Mouse (Mus musculus) heart, embryonic 12.5 days (tissue): Measurements from ENCODE around the gene Tle3. TPM values are rescaled to one million over a fixed set of nuclear protein-coding genes. Genes with fewer than 3 reads are reported as not detected.

Experiments used
- ATAC-seq: fragments of 200-750 bp; cut with Nextera tagmentation; 2 replicates; pipeline ENCODE4 v1.8.0; 2017; ENCODE audit warnings: moderate TSS enrichment, moderate library complexity; ENCODE audit not compliant: insufficient number of reproducible peaks, low FRiP score
- H3K27ac ChIP-seq: fragments of 300-500 bp; sonication (generic); 2 replicates; pipeline ENCODE4 v1.5.1; 2016; ENCODE audit warnings: mild to moderate bottlenecking, moderate library complexity; ENCODE audit not compliant: poor library complexity, severe bottlenecking
- H3K27me3 ChIP-seq: fragments of 300-500 bp; sonication (generic); replicated peaks from 2 replicates; pipeline ENCODE4 v1.6.1; 2016; ENCODE audit warnings: mild to moderate bottlenecking, moderate library complexity
- H3K36me3 ChIP-seq: fragments of 300-500 bp; sonication (generic); 2 replicates; pipeline ENCODE4 v1.6.1; 2016; ENCODE audit warnings: mild to moderate bottlenecking, moderate library complexity
- H3K4me1 ChIP-seq: fragments of 300-500 bp; sonication (generic); replicated peaks from 2 replicates; pipeline ENCODE4 v1.6.1; 2016; ENCODE audit warnings: mild to moderate bottlenecking
- H3K4me2 ChIP-seq: fragments of 300-500 bp; sonication (generic); 2 replicates; pipeline ENCODE4 v1.6.1; 2016; ENCODE audit warnings: mild to moderate bottlenecking, moderate library complexity
- H3K4me3 ChIP-seq: fragments of 300-500 bp; sonication (generic); 2 replicates; pipeline ENCODE4 v1.5.1; 2016; ENCODE audit warnings: mild to moderate bottlenecking
- H3K9ac ChIP-seq: fragments of 300-500 bp; sonication (generic); 2 replicates; pipeline ENCODE4 v1.6.1; 2016; ENCODE audit warnings: mild to moderate bottlenecking, moderate library complexity
- H3K9me3 ChIP-seq: fragments of 300-500 bp; sonication (generic); replicated peaks from 2 replicates; pipeline ENCODE4 v1.6.1; 2016; ENCODE audit warnings: mild to moderate bottlenecking, moderate library complexity
- WGBS: fragments of 180-500 bp; shearing (Covaris S2); methylation state at CpG from one replicate; pipeline ENCODE4 v1.1.7; 2016; 5-methylcytosine and 5-hydroxymethylcytosine counted together
- polyA plus RNA-seq: library from polyadenylated mRNA; unstranded; fragments of >200 nt; fragmentation: Nextera tagmentation; extraction: Ambion mirVana; gene quantifications from 2 replicates; pipeline ENCODE4 v1.2.1, GENCODE M21; 2016

The Tle3 gene
- 12.7 and 12.8 TPM in 2 replicates for polyA plus RNA-seq

DNA sequence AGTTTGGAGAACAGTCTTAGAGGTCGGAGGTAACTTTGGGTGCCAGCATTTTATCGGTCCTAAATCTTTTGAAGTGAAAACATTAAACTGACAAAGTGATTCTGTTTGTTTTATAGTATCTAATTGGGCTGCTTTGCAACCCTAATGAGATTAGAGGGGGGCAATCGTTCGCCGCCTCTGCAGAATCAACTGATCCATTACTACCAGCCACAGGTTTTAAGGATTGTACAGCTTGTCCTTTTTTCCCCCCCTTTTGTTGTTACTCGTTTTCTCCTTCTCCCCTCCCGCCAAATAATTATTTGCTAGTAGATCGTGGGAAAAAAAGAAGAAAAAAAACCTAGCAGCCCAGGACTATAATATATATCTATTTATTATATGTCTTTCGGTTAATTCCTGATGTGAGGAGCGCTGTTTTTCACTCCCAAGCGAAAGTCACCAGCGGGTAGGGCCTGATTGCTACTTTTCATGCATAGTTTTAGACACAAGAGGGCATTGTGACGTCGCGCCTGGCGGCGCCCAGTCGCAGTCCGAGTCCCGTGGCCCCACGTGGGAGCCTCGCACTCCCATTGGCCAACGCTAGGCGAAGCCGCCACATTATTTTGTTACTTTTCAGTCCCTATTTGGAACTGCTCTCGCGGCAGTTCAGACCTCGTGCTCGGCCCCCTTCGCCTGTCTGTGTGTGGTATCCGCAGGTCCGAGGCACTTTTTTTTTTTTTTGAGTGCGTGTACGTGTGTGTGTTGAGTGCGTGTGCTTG is at the start of gene Tle3:
TSS of gene Tle3 (plus strand) at position 612 of the 755 bp plus-strand sequence.
- peak within 1 kb of the TSS; percentile 97 for H3K4me2 ChIP-seq
- peaks cover 66% of the 10 kb centered on the region for H3K4me1 ChIP-seq
- peak within 1 kb of the TSS; percentile 76 for H3K27ac ChIP-seq
- peak within 1 kb of the TSS; percentile 71 for H3K4me3 ChIP-seq
- peak within 1 kb of the TSS; percentile 86 for H3K9ac ChIP-seq
- H3K27me3 ChIP-seq = peaks cover 27% of the 10 kb centered on the region
- ATAC-seq = peak; percentile 74
- H3K9me3 ChIP-seq = no peaks in the 10 kb centered on the region
- 0 out of 2 replicates have a peak, but pooled peaks cover 3% of the 10 kb centered on the region for H3K36me3 ChIP-seq
- under 1% methylated on average over 35 of the region's 35 CpGs for WGBS

DNA sequence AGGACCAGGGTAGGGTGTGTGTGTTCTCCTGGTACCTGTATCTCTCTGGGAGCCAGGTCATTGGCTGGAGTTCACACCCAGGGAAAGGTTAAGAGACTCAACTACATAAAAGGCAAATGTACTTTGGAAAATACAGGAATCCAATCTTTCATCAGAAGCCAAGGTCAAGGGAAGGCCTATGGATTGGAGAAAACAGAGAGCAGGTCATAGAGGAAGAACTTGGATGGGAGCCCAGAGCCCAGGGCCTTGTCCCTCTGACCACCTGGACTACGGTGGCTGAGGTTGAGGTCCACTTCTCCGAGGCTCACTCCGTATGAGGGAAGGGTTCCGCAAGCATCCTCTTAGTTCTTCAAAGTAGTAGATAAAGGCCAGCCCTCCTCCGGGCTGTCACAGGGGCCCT is 48.9 kb upstream of the Tle3 start:
- Histone ChIP-seq H3K27me3 (peaks cover 99% of the 10 kb centered on the region), H3K4me2 (no peak overlapping the region), H3K36me3 (no peaks in the 10 kb centered on the region), H3K4me1 (peaks cover 52% of the 10 kb centered on the region), H3K4me3 (no peak overlapping the region), H3K9me3 (peaks cover 4% of the 10 kb centered on the region), H3K27ac (no peak overlapping the region), H3K9ac (no peak overlapping the region)
- WGBS = 49% methylated on average over 5 of the region's 5 CpGs
- no peak for ATAC-seq

DNA sequence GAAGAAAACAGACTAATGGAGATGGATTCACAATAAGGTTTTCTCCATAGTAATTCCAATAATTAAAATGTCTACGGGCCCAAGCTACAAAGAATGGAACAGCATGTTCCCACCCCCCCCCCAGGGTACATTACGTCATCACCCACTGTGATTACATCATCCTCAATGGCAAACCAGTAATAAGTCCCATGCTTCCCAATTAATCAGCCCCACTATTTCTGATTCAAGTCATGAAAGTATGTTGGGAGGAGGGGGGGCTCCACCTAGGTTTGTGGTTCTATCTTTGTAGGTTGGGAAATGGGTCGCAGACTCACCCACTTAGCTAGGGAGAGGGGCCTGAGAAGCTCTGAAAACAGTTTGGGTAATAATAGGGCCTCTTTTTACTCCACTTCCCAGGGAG is 48.3 kb upstream of the Tle3 start:
- Histone ChIP-seq H3K27me3 (peaks cover 99% of the 10 kb centered on the region), H3K9me3 (peaks cover 2% of the 10 kb centered on the region), H3K9ac (no peak overlapping the region), H3K4me3 (no peak overlapping the region), H3K4me2 (no peak overlapping the region), H3K36me3 (no peaks in the 10 kb centered on the region), H3K4me1 (peaks cover 52% of the 10 kb centered on the region), H3K27ac (no peak overlapping the region)
- no peak for ATAC-seq
- 63% methylated on average over 3 of the region's 3 CpGs for WGBS

DNA sequence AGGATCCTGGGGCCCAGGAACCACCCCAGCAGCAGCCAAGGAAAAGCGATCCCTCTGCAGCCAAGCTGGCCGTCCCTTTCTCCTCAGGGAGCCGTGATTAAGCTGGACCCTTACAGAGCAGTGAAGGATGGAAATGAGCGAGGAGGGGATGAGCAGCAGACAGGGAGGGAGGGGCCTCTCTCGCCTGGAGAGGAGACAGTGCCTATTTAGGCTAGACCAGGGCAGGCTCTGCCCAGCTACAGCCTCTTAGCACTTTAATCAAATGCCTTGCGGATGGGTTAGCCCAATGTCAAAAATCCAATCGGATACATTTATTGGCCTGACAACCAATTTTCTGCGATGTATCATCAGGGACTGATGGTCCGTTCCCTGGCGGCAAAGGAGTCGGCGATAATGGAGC is 47.8 kb upstream of the Tle3 start:
- no peak overlapping the region for H3K4me3 ChIP-seq
- peaks cover 52% of the 10 kb centered on the region for H3K4me1 ChIP-seq
- no peak overlapping the region for H3K9ac ChIP-seq
- no peak overlapping the region for H3K27ac ChIP-seq
- no peaks in the 10 kb centered on the region for H3K9me3 ChIP-seq
- ATAC-seq = no peak
- peaks cover 99% of the 10 kb centered on the region for H3K27me3 ChIP-seq
- no peak overlapping the region for H3K4me2 ChIP-seq
- 13% methylated on average over 11 of the region's 12 CpGs for WGBS
- no peaks in the 10 kb centered on the region for H3K36me3 ChIP-seq

DNA sequence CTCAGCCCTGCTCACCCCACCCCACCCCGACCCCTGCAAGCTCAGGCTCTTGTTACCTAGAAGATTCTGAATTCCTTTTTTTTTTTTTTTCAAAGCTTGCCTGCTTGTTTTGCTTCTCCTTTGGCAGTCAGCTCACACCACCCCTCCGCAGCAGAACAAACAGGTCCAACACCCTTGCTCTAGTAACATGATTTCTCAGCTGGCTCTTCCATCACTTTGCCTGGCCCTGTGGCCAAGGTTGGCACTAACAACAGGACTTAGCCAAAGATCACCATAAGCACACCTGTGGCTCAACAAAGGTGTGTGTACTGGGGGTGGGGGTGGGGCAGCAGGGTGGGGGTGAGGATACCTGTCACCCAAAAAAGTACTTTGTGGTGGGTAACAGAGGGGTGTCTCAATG is 47.2 kb upstream of the Tle3 start:
- no peak overlapping the region for H3K4me3 ChIP-seq
- no peak overlapping the region for H3K27ac ChIP-seq
- H3K4me1 ChIP-seq = peaks cover 52% of the 10 kb centered on the region
- H3K9ac ChIP-seq = no peak overlapping the region
- H3K36me3 ChIP-seq = no peaks in the 10 kb centered on the region
- 20% methylated on average over 2 of the region's 2 CpGs for WGBS
- H3K27me3 ChIP-seq = peaks cover 99% of the 10 kb centered on the region
- no peak overlapping the region for H3K4me2 ChIP-seq
- H3K9me3 ChIP-seq = no peaks in the 10 kb centered on the region
- no peak for ATAC-seq

DNA sequence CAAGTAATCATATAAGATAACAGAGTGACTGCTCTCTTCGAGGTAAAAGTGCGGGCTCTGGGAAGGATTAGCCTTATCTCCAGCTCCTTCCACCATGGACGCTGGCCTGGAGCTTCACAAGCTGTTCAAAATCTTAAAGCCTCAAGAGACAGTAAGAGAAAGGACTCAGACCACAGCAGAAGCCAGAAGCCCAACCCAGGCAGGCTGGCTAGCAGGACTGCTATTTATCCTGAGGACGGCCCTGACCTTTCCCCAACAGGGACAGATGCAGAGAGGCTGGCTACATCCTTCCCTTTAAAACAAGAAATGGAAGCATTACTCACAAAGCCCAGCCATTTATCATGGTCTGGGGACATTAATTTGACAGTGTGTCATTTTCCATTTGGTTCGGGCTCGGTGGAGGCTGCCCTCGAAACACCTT is 46.2 kb upstream of the Tle3 start:
- Histone ChIP-seq H3K27me3 (peaks cover 99% of the 10 kb centered on the region), H3K4me3 (no peak overlapping the region), H3K9me3 (no peaks in the 10 kb centered on the region), H3K4me1 (peaks cover 52% of the 10 kb centered on the region), H3K9ac (no peak overlapping the region), H3K36me3 (no peaks in the 10 kb centered on the region), H3K4me2 (no peak overlapping the region), H3K27ac (no peak overlapping the region)
- 7% methylated on average over 7 of the region's 7 CpGs for WGBS
- no peak for ATAC-seq

DNA sequence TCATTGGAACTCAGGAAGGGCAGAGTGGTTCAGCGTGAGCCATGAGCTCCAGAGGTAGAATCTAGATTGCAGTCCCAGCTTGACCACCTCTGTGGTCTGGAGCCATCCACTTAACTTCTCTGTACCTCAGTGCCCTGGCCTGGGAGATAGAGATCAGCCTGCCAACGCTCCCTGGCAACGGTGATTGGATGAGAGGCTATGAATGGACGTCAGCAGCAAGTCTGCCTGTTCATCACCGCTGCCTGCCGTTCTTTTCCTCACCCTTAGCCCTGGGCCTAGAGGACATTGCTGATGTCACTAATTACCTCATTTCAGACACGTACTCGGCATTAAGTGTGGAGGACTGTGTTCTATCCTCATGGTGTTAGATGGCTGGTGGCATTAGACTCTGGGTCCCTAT is 45.2 kb upstream of the Tle3 start:
- Histone ChIP-seq H3K27ac (no peak overlapping the region), H3K9me3 (no peaks in the 10 kb centered on the region), H3K9ac (no peak overlapping the region), H3K4me3 (no peak overlapping the region), H3K27me3 (peaks cover 99% of the 10 kb centered on the region), H3K4me1 (peaks cover 46% of the 10 kb centered on the region), H3K4me2 (no peak overlapping the region), H3K36me3 (no peaks in the 10 kb centered on the region)
- no peak for ATAC-seq
- 47% methylated on average over 8 of the region's 8 CpGs for WGBS

DNA sequence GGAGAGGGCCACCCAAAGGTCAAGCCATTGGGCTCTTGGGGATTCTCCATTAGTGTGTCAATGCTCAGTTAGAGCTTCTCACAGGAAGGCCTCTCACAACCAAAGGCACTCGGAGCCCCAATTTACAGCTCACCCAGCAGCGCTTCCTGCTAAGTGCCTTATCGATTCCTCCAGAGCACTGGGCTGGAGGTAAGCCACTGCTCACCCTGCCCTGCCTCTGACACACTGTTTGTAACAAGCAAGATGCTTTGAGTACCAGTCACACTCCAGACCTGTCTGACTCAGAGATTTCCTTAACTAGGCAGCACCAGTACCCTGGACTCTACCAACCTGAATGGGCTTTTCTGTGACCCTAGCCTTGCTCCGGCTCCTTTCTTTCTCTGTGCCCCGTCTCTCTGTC is 44.0 kb upstream of the Tle3 start:
- no peaks in the 10 kb centered on the region for H3K36me3 ChIP-seq
- H3K4me3 ChIP-seq = no peak overlapping the region
- 44% methylated on average over 5 of the region's 5 CpGs for WGBS
- H3K4me2 ChIP-seq = no peak overlapping the region
- peaks cover 34% of the 10 kb centered on the region for H3K4me1 ChIP-seq
- H3K27ac ChIP-seq = no peak overlapping the region
- no peak for ATAC-seq
- H3K27me3 ChIP-seq = peaks cover 99% of the 10 kb centered on the region
- H3K9ac ChIP-seq = no peak overlapping the region
- H3K9me3 ChIP-seq = no peaks in the 10 kb centered on the region

DNA sequence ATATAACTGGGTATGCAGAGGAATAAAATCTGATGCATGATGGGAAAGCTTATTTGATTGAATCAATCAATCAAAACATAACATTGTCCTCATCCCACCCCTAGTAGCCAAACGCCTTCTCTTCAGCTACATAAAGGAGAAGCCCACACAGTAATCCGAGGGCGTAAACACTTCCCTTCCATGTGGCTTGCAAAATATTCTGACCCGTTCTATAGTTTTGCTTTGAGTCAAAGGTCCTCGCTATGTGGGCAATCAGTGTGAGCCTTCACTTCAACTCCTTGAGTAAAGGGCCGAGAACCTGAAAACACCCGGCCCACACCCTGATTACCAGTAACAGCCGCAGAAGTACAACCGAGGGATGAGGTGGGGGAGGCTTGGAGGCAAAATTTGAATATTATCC is 41.4 kb upstream of the Tle3 start:
- Histone ChIP-seq H3K27me3 (peaks cover 99% of the 10 kb centered on the region), H3K9ac (no peak overlapping the region), H3K4me2 (no peak overlapping the region), H3K9me3 (no peaks in the 10 kb centered on the region), H3K27ac (no peak overlapping the region), H3K36me3 (no peaks in the 10 kb centered on the region), H3K4me3 (no peak overlapping the region), H3K4me1 (peaks cover 14% of the 10 kb centered on the region)
- WGBS = 87% methylated on average over 9 of the region's 9 CpGs
- no peak for ATAC-seq

DNA sequence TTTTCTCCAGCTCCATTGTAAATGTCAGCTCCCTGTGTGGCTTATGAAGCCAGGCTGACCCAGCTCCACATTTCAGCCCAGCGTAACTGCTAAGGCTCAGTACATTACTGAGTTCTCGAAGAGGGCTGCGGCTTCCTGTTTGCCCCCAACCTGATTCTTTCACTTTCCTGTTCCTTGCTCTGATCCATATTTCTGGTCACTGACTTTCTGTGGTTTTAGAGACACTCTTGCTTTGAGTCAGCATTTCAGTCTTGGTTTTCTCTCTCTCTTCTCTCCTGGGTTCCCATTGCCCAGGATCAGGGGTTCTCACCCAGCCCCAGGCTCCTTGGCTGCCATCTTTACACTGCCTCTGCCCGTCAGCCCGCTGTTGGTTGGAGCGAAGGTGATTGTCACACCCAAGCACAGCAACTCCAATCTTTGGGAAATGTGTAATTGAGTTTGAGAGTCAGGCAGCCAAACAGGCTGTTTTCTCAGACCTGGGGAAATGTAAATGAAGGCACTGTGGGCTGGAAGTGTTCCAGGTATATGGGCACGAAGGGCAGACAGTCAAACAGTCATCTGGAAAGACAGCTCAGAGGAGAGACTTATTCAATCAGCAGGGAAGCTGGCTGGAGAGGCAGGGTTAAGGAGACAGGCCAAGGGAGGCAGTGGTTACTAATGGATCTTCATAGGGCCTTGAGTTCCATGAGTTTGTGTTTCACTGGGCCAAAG is 39.8 kb upstream of the Tle3 start:
- H3K4me1 ChIP-seq = peaks cover 15% of the 10 kb centered on the region
- no peak overlapping the region for H3K4me3 ChIP-seq
- H3K27me3 ChIP-seq = peaks cover 87% of the 10 kb centered on the region
- H3K9me3 ChIP-seq = no peaks in the 10 kb centered on the region
- H3K27ac ChIP-seq = no peak overlapping the region
- H3K36me3 ChIP-seq = no peaks in the 10 kb centered on the region
- no peak overlapping the region for H3K9ac ChIP-seq
- 85% methylated on average over 7 of the region's 7 CpGs for WGBS
- no peak for ATAC-seq
- H3K4me2 ChIP-seq = no peak overlapping the region

DNA sequence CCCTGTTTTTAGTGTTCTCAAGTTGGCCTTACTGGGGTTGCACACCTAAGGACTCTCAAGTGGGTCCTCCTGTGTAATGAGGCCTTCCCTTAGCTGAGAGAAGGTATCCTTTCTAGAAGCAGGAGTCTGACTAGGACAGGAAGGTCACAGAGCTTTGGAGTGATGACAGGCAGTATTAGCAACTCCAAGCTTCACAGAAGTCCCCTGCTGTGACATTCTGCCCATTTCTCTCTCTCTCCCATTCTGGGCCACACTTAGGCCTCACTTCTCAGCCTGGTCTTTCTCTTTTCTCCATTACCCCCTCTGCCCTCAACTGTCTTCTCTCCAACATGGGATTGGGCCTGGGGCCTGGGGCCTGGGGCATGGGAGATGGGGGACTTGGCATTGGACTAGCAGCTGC is 36.0 kb upstream of the Tle3 start:
- Histone ChIP-seq H3K36me3 (no peaks in the 10 kb centered on the region), H3K4me3 (no peak overlapping the region), H3K9me3 (no peaks in the 10 kb centered on the region), H3K27me3 (peaks cover 81% of the 10 kb centered on the region), H3K27ac (no peak overlapping the region), H3K4me2 (no peak overlapping the region), H3K9ac (no peak overlapping the region), H3K4me1 (peaks cover 41% of the 10 kb centered on the region)
- no peak for ATAC-seq
